Mouse (Mus musculus): ENCODE measurements around the gene Rcbtb2.

The Rcbtb2 gene

DNA sequence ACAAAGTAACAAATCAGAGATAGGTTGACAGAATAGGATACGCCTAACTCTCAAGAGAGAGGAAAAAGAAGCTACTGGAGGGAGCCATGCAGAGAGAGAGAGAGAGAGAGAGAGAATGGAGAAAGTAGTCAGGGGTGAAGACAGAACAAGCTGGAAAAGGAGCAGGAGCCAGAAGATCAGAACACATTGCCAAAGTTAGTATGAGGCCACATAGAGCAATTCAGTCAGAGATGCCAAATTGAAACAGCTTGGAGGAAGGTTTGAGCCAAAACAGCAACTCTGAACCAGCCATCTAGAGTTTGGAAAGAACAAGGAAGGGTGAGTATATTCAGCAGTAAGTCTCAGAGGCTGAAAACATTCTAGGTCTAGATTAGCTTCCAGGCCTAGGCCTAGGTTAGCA, 94.2 kb downstream of the Rcbtb2 start:
- DNase-seq = no peak

DNA sequence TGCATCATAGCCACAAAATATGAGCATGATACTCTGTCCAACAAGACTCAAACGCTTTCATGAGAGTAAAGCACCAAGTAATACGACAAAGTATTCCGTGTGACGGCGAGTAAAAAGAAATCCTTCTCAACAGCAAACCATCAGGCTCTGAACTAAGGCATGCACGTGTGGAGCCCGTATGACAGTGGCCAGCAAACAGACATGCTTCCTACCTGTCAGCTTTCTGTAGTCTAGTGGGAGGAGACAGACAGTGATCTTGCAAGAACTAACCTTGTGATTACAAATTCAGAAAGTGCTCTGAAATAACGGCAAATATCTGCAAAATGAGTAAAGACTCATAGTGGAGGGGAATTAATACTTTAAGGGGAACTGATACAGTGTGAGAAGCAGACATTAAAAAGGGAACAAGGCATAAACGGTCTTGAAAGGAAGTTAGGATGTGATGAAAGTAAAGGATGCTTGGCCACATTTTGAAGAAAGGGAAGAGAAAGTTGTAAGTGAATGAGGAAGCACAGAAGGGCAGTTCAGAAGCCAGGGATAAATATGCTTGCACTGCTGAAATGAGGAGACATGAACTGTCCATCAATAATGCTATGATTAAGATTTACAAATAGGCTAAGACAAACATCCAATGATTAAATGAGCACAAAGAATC, 99.6 kb downstream of the Rcbtb2 start:
- DNase-seq = no peak

GRCm38 (mm10) chr14:73226346-73226745, 103.5 kb downstream of the Rcbtb2 start:
- peak; percentile 14 for DNase-seq

GRCm38 (mm10) chr14:73226849-73227248, 104.0 kb downstream of the Rcbtb2 start:
- no peak for DNase-seq

- peak; percentile 21 for DNase-seq
These were observed 108.6 kb downstream of the Rcbtb2 start for GRCm38 (mm10) chr14:73231286-73231982.

DNA sequence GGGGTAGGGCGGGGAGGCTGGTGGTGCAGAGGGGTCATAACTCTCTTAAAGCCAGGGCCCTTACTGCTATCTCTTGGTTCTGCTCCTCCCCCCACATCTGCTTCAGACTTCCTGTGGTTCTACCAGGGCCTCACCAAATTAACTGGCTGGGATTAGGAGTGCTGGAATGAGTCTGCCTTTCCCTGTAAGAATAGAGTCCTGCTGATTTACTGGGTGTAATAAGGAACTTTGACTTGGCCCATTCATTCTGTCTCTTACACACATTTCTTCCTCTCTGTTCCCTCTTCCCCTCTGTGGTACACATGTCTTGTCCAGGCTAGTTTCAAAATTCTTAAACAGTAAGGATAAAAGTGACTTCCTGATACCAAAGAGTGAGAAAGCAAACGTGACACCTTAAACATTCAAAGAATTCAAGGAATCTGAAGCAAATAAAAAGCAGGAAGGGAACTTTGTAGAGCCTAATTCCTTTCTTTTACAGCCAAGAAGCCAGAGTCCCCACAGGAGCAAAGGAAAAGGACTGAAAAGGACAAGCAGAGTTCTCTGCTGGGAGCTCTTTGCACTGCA, 111.7 kb downstream of the Rcbtb2 start:
- peak; percentile 23 for DNase-seq

- DNase-seq = peak; percentile 81
These were observed 115.0 kb downstream of the Rcbtb2 start, which contains the start of gene Lpar6 for GRCm38 (mm10) chr14:73237848-73238321. Gene Lpar6 (plus strand): TSS chr14:73237895.

GRCm38 (mm10) chr14:73238498-73239250, 115.8 kb downstream of the Rcbtb2 start:
- DNase-seq = peak; percentile 66

DNA sequence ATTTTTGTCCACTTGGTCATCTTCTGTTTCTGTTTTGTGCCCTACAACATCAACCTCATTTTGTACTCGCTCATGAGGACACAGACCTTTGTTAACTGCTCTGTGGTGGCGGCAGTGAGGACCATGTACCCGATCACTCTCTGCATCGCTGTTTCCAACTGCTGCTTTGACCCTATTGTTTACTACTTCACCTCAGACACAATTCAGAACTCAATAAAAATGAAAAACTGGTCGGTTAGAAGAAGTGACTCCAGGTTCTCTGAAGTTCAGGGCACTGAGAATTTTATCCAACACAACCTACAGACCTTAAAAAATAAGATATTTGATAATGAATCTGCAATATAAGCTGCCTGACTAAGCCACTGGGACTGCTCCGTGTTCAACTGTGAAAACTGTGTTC, 116.5 kb downstream of the Rcbtb2 start:
- DNase-seq = peak; percentile 43

DNA sequence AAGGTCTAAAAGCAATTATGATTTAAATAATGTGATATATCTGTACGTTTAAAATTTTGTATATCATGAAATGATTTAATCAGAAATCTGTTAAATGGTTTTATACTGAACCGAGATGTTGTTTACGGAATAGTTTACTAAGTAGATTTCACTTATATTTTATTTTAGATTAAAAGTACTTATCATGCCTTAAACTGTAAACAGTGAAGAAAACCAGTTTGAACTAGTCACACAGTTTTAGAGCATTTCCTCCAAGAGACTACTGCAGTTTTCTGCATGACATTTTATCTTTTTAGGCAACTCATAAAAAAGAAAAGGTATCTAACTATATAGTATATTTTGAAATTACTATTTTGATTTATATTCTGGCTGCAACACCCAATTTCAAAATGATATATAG, 117.0 kb downstream of the Rcbtb2 start:
- DNase-seq = no peak

DNA sequence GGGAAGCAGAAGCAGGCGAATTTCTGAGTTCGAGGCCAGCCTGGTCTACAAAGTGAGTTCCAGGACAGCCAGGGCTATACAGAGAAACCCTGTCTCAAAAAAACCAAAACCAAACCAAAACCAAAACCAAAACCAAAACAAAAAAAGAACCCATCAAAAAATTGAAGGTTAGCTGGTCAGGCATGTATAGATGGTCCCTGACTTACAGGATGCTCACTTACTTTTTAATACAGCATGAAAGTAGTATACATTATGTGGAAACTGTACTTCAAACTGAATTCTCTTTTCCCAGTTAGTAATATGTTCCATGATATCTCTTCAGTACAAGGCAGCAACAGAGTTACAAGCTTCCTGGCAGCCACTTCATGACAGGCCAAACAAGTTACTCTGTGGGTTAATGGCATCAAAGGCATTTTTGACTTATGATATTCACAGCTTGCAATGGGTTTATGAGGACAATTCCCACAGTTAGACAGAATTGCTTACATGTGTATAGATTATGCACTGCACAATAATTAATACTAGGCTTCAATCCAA, 121.3 kb downstream of the Rcbtb2 start:
- DNase-seq = no peak

GRCm38 (mm10) chr14:73250056-73250455, 127.2 kb downstream of the Rcbtb2 start:
- no peak for DNase-seq

DNA sequence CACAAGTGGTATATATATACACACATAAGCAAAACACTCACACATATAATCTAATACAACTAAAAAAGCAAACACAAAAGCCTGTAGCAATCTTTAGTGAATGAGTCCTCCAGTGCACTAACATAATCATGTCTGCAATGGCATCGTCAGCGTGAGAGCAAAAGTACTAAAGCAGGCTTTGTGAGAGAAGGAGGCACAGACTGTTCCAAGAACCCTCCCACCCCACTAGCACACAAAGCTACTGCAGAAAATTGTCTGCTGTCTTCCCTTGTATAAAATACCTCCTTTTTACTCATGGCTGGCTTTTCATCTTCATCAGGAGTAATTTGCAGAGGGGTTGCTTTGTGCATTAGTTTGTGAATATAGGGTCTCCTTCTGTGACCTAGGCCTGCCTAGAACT, 129.4 kb downstream of the Rcbtb2 start:
- no peak for DNase-seq

- peak; percentile 74 for DNase-seq
These were observed 130.8 kb downstream of the Rcbtb2 start for GRCm38 (mm10) chr14:73253453-73254251.

- peak; percentile 21 for DNase-seq
These were observed 131.6 kb downstream of the Rcbtb2 start for GRCm38 (mm10) chr14:73254412-73254811.

DNA sequence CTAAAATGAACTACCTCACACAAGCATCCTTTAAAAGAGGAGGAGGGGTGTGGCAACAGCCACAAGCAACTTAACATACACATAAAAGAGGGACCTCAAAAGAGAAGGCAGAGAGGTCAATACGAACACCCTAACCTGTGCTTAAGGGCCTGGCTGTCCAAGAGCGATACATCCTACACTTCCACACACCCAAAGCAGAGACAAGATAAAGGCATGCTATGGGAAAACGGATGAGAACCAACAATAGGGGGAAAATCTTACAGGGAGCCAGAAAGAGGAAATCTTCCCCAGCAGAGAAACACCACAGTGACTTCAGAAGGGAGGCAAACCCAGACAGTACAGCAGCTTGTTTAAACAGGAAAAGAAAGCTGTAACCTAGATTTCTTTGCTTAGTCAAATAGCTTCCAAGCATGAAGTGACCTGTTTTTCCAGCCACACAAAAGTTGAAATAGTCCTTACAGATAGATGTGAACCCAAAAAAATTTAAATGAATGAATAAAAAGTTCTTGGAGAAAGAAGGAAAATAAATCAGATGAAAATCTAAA, 132.7 kb downstream of the Rcbtb2 start:
- DNase-seq = no peak

DNA sequence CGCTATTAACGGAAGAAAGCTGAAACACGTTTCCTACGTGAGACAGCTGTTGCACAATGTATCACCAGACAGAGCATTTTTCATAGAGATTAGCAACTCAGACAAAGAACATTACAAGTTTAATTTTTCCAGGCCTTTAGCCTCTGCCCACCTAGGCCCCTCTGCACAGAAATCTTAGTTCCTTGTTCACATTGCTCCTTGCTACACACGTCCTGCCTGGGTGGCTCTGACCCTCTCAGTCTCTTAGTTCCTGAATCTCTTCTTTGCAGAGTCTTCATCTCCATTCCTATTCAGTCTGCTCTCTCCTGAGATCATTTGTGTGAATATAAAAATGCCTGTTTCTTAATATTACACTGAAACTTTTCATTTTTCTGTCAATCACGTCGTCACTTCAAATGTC, 134.5 kb downstream of the Rcbtb2 start:
- DNase-seq = no peak
